Mouse (Mus musculus): ENCODE data around the gene Maml2.

DNA sequence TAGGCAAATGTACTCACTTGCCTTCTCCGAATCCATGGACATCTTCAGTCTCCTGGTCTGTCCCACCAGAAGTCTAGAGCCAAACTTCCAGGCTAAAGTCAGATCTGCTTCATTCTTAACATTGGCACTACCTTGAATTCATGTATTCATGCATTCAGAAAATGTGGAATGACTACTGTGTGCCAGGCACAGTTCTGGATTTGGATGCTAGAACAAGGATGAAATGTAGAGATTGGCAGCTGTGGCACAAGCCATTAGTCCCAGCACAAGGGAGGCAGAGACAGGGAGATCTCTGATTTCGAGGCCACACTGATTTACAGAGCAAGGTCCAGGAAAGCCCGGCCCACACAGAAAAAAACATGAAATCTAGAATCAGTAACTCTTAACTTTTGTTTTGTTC, 327.5 kb downstream of the Maml2 start:
- no peak for TF ChIP-seq CTCF (IDR thresholded peaks at IDR 0.05; ENCODE audit: extremely low read depth, insufficient read depth, low read length)
- TF ChIP-seq POLR2A (IDR thresholded peaks at IDR 0.05; ENCODE audit: extremely low read depth, insufficient read depth, low read length): no peak

Measured in cortical plate, adult 2 months (tissue).